Mouse (Mus musculus) hindbrain, embryonic 11.5 days (tissue): Measurements from ENCODE around the gene AI837181. TPM values are rescaled to one million over a fixed set of nuclear protein-coding genes. Genes with fewer than 3 reads are reported as not detected.

Experiments
- ATAC-seq: fragments of 200-750 bp; cut with Nextera tagmentation; 2 replicates; pipeline ENCODE4 v1.8.0; 2017; ENCODE audit warnings: mild to moderate bottlenecking, moderate TSS enrichment, moderate library complexity; ENCODE audit not compliant: low FRiP score
- DNase-seq: peaks from one replicate; pipeline ENCODE4 v3.0.0-alpha.2; 2015; ENCODE audit warnings: low spot score
- H3K27ac ChIP-seq: fragments of 300-500 bp; sonication (generic); 2 replicates; pipeline ENCODE4 v1.5.1; 2014; ENCODE audit warnings: mild to moderate bottlenecking, low read depth, low read length
- H3K27me3 ChIP-seq: fragments of 300-500 bp; sonication (generic); 2 replicates; pipeline ENCODE4 v1.6.1; 2014; ENCODE audit warnings: mild to moderate bottlenecking, low read length, moderate library complexity, mixed read lengths; ENCODE audit not compliant: control insufficient read depth, insufficient read depth
- H3K36me3 ChIP-seq: fragments of 300-500 bp; sonication (generic); 2 replicates; pipeline ENCODE4 v1.6.1; 2014; ENCODE audit warnings: mild to moderate bottlenecking, low read length, moderate library complexity, mixed read lengths; ENCODE audit not compliant: control insufficient read depth, insufficient read depth
- H3K4me1 ChIP-seq: fragments of 300-500 bp; sonication (generic); replicated peaks from 2 replicates; pipeline ENCODE4 v1.6.1; 2014; ENCODE audit warnings: low read length, mixed read lengths; ENCODE audit not compliant: control insufficient read depth, insufficient read depth
- H3K4me2 ChIP-seq: fragments of 300-500 bp; sonication (generic); replicated peaks from 2 replicates; pipeline ENCODE4 v1.6.1; 2014; ENCODE audit warnings: mild to moderate bottlenecking, low read depth, low read length
- H3K4me3 ChIP-seq: fragments of 300-500 bp; sonication (generic); 2 replicates; pipeline ENCODE4 v1.5.1; 2014; ENCODE audit warnings: low read depth, low read length
- H3K9ac ChIP-seq: fragments of 300-500 bp; sonication (generic); 2 replicates; pipeline ENCODE4 v1.6.1; 2014; ENCODE audit warnings: low read depth, low read length
- H3K9me3 ChIP-seq: fragments of 300-500 bp; sonication (generic); 2 replicates; pipeline ENCODE4 v1.6.1; 2016; ENCODE audit warnings: low read length; ENCODE audit not compliant: control insufficient read depth
- WGBS: fragments of 180-500 bp; shearing (Covaris S2); extraction: QIAGEN DNeasy Blood & Tissue Kit; methylation state at CpG from one replicate; pipeline ENCODE4 v1.1.7; 2014; 5-methylcytosine and 5-hydroxymethylcytosine counted together
- polyA plus RNA-seq: library from polyadenylated mRNA; unstranded; fragments of >200 nt; fragmentation: Nextera tagmentation; extraction: Ambion mirVana; gene quantifications from 2 replicates; pipeline ENCODE4 v1.2.1, GENCODE M21; 2014

Gene AI837181
- polyA plus RNA-seq, 1 experiment from 2014 or later, result 35.2 TPM

- 90% methylated on average over 13 of the region's 13 CpGs for WGBS
- H3K4me3 ChIP-seq, result no peak overlapping the region
Observed at GRCm38 (mm10) chr19:5408057-5409001, 16.6 kb upstream of the AI837181 start.

GRCm38 (mm10) chr19:5409068-5409467 lies 15.9 kb upstream of the AI837181 start:
- Histone ChIP-seq H3K4me1 (0 out of 2 replicates have a peak, but pooled peaks cover 3% of the 10 kb centered on the region), H3K9ac (no peak overlapping the region), H3K27ac (no peak overlapping the region), H3K4me3 (no peak overlapping the region), H3K4me2 (no peak overlapping the region), H3K36me3 (no peaks in the 10 kb centered on the region), H3K9me3 (no peaks in the 10 kb centered on the region), H3K27me3 (no peaks in the 10 kb centered on the region)
- ATAC-seq (no peak), DNase-seq (no peak)
- 83% methylated on average over 5 of the region's 5 CpGs for WGBS

More at GRCm38 (mm10) chr19:5408057-5409001, 16.6 kb upstream of the AI837181 start:
- no peaks in the 10 kb centered on the region for H3K36me3 ChIP-seq
- H3K27ac ChIP-seq, result no peak overlapping the region
- no peak overlapping the region; the same call in 1 of the 2 replicates for H3K4me2 ChIP-seq
- no peak overlapping the region for H3K9ac ChIP-seq
- DNase-seq (no peak), ATAC-seq (no peak)
- no peaks in the 10 kb centered on the region for H3K27me3 ChIP-seq
- 0 out of 2 replicates have a peak, but pooled peaks cover 3% of the 10 kb centered on the region for H3K4me1 ChIP-seq
- no peaks in the 10 kb centered on the region for H3K9me3 ChIP-seq

GRCm38 (mm10) chr19:5410641-5411040 lies 14.3 kb upstream of the AI837181 start:
- no peak overlapping the region for H3K27ac ChIP-seq
- 85% methylated on average over 5 of the region's 5 CpGs for WGBS

GRCm38 (mm10) chr19:5411961-5412360 lies 13.0 kb upstream of the AI837181 start:
- no peak overlapping the region for H3K9ac ChIP-seq
- H3K27me3 ChIP-seq, result no peaks in the 10 kb centered on the region
- ATAC-seq (no peak), DNase-seq (no peak)
- no peak overlapping the region for H3K4me2 ChIP-seq
- H3K9me3 ChIP-seq, result no peaks in the 10 kb centered on the region
- no peak overlapping the region for H3K27ac ChIP-seq
- H3K36me3 ChIP-seq, result no peaks in the 10 kb centered on the region
- no peak overlapping the region for H3K4me3 ChIP-seq
- WGBS, result 69% methylated on average over 5 of the region's 5 CpGs
- H3K4me1 ChIP-seq, result 0 out of 2 replicates have a peak, but pooled peaks cover 3% of the 10 kb centered on the region

More at GRCm38 (mm10) chr19:5410641-5411040, 14.3 kb upstream of the AI837181 start:
- H3K4me3 ChIP-seq, result no peak overlapping the region
- H3K36me3 ChIP-seq, result no peaks in the 10 kb centered on the region
- no peak for DNase-seq
- H3K4me2 ChIP-seq, result no peak overlapping the region
- no peak for ATAC-seq
- H3K9me3 ChIP-seq, result no peaks in the 10 kb centered on the region
- H3K9ac ChIP-seq, result no peak overlapping the region
- no peaks in the 10 kb centered on the region for H3K27me3 ChIP-seq
- H3K4me1 ChIP-seq, result 0 out of 2 replicates have a peak, but pooled peaks cover 3% of the 10 kb centered on the region

GRCm38 (mm10) chr19:5413840-5414239 lies 11.1 kb upstream of the AI837181 start:
- Histone ChIP-seq H3K4me3 (no peak overlapping the region), H3K9ac (no peak overlapping the region), H3K27ac (no peak overlapping the region), H3K36me3 (no peaks in the 10 kb centered on the region), H3K27me3 (no peaks in the 10 kb centered on the region), H3K9me3 (no peaks in the 10 kb centered on the region), H3K4me2 (no peak overlapping the region), H3K4me1 (no peaks in the 10 kb centered on the region)
- DNase-seq, result no peak
- WGBS, result 71% methylated on average over 4 of the region's 4 CpGs
- ATAC-seq, result no peak

GRCm38 (mm10) chr19:5414534-5414957 lies 10.4 kb upstream of the AI837181 start:
- no peaks in the 10 kb centered on the region for H3K9me3 ChIP-seq
- no peak overlapping the region for H3K4me3 ChIP-seq
- ATAC-seq, result no peak
- H3K27me3 ChIP-seq, result no peaks in the 10 kb centered on the region
- H3K4me2 ChIP-seq, result no peak overlapping the region
- no peaks in the 10 kb centered on the region for H3K36me3 ChIP-seq
- H3K4me1 ChIP-seq, result no peaks in the 10 kb centered on the region
- DNase-seq, result no peak
- no peak overlapping the region for H3K9ac ChIP-seq
- WGBS, result 83% methylated on average over 2 of the region's 2 CpGs
- no peak overlapping the region for H3K27ac ChIP-seq

GRCm38 (mm10) chr19:5418750-5419466 lies 6.0 kb upstream of the AI837181 start:
- H3K4me3 ChIP-seq, result no peak overlapping the region
- no peaks in the 10 kb centered on the region for H3K27me3 ChIP-seq
- no peak overlapping the region for H3K9ac ChIP-seq
- H3K4me1 ChIP-seq, result peaks cover 8% of the 10 kb centered on the region; the same call in 1 of the 2 replicates
- WGBS, result 95% methylated on average over 7 of the region's 8 CpGs
- H3K4me2 ChIP-seq, result no peak overlapping the region
- ATAC-seq (no peak), DNase-seq (no peak)
- H3K9me3 ChIP-seq, result no peaks in the 10 kb centered on the region
- peaks cover 5% of the 10 kb centered on the region; the same call in 1 of the 2 replicates for H3K36me3 ChIP-seq
- H3K27ac ChIP-seq, result no peak overlapping the region

- Histone ChIP-seq H3K36me3 (peaks cover 5% of the 10 kb centered on the region; the same call in 1 of the 2 replicates), H3K9me3 (no peaks in the 10 kb centered on the region), H3K27me3 (no peaks in the 10 kb centered on the region), H3K4me1 (peaks cover 8% of the 10 kb centered on the region; the same call in 1 of the 2 replicates), H3K4me3 (no peak overlapping the region), H3K4me2 (no peak overlapping the region), H3K27ac (no peak overlapping the region), H3K9ac (no peak overlapping the region)
- ATAC-seq (no peak), DNase-seq (no peak)
- WGBS, result 92% methylated on average over 9 of the region's 9 CpGs
Observed at GRCm38 (mm10) chr19:5419630-5420029, 5.3 kb upstream of the AI837181 start.
